Mouse (Mus musculus): Measurements from ENCODE around the gene Lrrc23. TPM values are rescaled to one million over a fixed set of nuclear protein-coding genes. Genes with fewer than 3 reads are reported as not detected.

Lrrc23 gene
- polyA plus RNA-seq, 1 experiment from 2014 or later: 5.3 TPM

- peaks cover 54% of the 10 kb centered on the region for H3K4me1 ChIP-seq
- H3K27me3 ChIP-seq (ENCODE audit: poor library complexity, severe bottlenecking): peaks cover 3% of the 10 kb centered on the region
- H3K36me3 ChIP-seq (replicated peaks): peaks cover 7% of the 10 kb centered on the region; the same call in 1 of the 2 replicates
- DNase-seq (ENCODE audit: extremely low spot score, low spot score): peak; percentile 53
- peak overlapping the region; percentile 99 for H3K27ac ChIP-seq
- WGBS: 38% methylated on average over 5 of the region's 5 CpGs
- H3K4me3 ChIP-seq: peak overlapping the region; percentile 91
- H3K9me3 ChIP-seq: no peaks in the 10 kb centered on the region
Observed at GRCm38 (mm10) chr6:124757909-124758848, 21.3 kb downstream of the Lrrc23 start.

- Histone ChIP-seq H3K36me3 (replicated peaks) (peaks cover 14% of the 10 kb centered on the region), H3K27ac (peak overlapping the region; percentile 99), H3K9me3 (no peaks in the 10 kb centered on the region), H3K27me3 (ENCODE audit: poor library complexity, severe bottlenecking) (no peaks in the 10 kb centered on the region; the same call in 1 of the 2 replicates), H3K4me3 (peak overlapping the region; percentile 91), H3K4me1 (peaks cover 54% of the 10 kb centered on the region)
- WGBS: 4% methylated on average over 5 of the region's 5 CpGs
- no peak for DNase-seq (ENCODE audit: extremely low spot score, low spot score)
Observed at GRCm38 (mm10) chr6:124757351-124757880, 22.1 kb downstream of the Lrrc23 start.

GRCm38 (mm10) chr6:124756652-124757350 lies 22.7 kb downstream of the Lrrc23 start:
- Histone ChIP-seq H3K36me3 (replicated peaks) (peaks cover 20% of the 10 kb centered on the region), H3K27me3 (ENCODE audit: poor library complexity, severe bottlenecking) (no peaks in the 10 kb centered on the region; the same call in 1 of the 2 replicates), H3K9me3 (no peaks in the 10 kb centered on the region), H3K27ac (peak overlapping the region; percentile 99), H3K4me1 (peaks cover 54% of the 10 kb centered on the region), H3K4me3 (peak overlapping the region; percentile 91)
- WGBS: under 1% methylated on average over 53 of the region's 54 CpGs
- DNase-seq (ENCODE audit: extremely low spot score, low spot score): peak; percentile 86

- Histone ChIP-seq H3K27me3 (ENCODE audit: poor library complexity, severe bottlenecking) (no peaks in the 10 kb centered on the region; the same call in 1 of the 2 replicates), H3K36me3 (replicated peaks) (peaks cover 25% of the 10 kb centered on the region), H3K4me3 (peak within 1 kb of the TSS; percentile 91), H3K27ac (peak within 1 kb of the TSS; percentile 99), H3K9me3 (no peaks in the 10 kb centered on the region), H3K4me1 (peaks cover 54% of the 10 kb centered on the region)
- under 1% methylated on average over 70 of the region's 100 CpGs for WGBS
- peak; percentile 70 for DNase-seq (ENCODE audit: extremely low spot score, low spot score)
Observed at GRCm38 (mm10) chr6:124755831-124756595, 23.5 kb downstream of the Lrrc23 start, which contains the start of the genes Gm45234 and Atn1. Gm45234 (minus strand) TSS chr6:124756021. Atn1 (minus strand) TSS chr6:124756524.

GRCm38 (mm10) chr6:124755306-124755705 lies 24.2 kb downstream of the Lrrc23 start:
- Histone ChIP-seq H3K27ac (peak overlapping the region; percentile 99), H3K9me3 (no peaks in the 10 kb centered on the region), H3K36me3 (replicated peaks) (peaks cover 33% of the 10 kb centered on the region), H3K27me3 (ENCODE audit: poor library complexity, severe bottlenecking) (no peaks in the 10 kb centered on the region), H3K4me1 (peaks cover 54% of the 10 kb centered on the region), H3K4me3 (peak overlapping the region; percentile 91)
- 3% methylated on average over 3 of the region's 3 CpGs for WGBS
- DNase-seq (ENCODE audit: extremely low spot score, low spot score): no peak

GRCm38 (mm10) chr6:124753861-124754260 lies 25.7 kb downstream of the Lrrc23 start:
- H3K36me3 ChIP-seq (replicated peaks): peaks cover 46% of the 10 kb centered on the region
- no peak overlapping the region for H3K4me3 ChIP-seq
- peaks cover 48% of the 10 kb centered on the region for H3K4me1 ChIP-seq
- no peaks in the 10 kb centered on the region for H3K27me3 ChIP-seq (ENCODE audit: poor library complexity, severe bottlenecking)
- DNase-seq (ENCODE audit: extremely low spot score, low spot score): no peak
- H3K9me3 ChIP-seq: no peaks in the 10 kb centered on the region
- 92% methylated on average over 2 of the region's 2 CpGs for WGBS
- no peak overlapping the region for H3K27ac ChIP-seq

- no peak overlapping the region for H3K27ac ChIP-seq
- DNase-seq (ENCODE audit: extremely low spot score, low spot score): no peak
- H3K4me3 ChIP-seq: no peak overlapping the region
- 0 out of 2 replicates have a peak, but pooled peaks cover 3% of the 10 kb centered on the region for H3K27me3 ChIP-seq (ENCODE audit: poor library complexity, severe bottlenecking)
- 92% methylated on average over 8 of the region's 8 CpGs for whole genome bisulfite sequencing
- peaks cover 73% of the 10 kb centered on the region for H3K36me3 ChIP-seq (replicated peaks)
- H3K4me1 ChIP-seq: peaks cover 41% of the 10 kb centered on the region
- H3K9me3 ChIP-seq: no peaks in the 10 kb centered on the region
Observed at GRCm38 (mm10) chr6:124750405-124750804, 29.1 kb downstream of the Lrrc23 start.

- Histone ChIP-seq H3K36me3 (replicated peaks) (peaks cover 81% of the 10 kb centered on the region), H3K27ac (peak overlapping the region; percentile 97), H3K4me3 (peak overlapping the region; percentile 71), H3K4me1 (peaks cover 42% of the 10 kb centered on the region), H3K27me3 (ENCODE audit: poor library complexity, severe bottlenecking) (0 out of 2 replicates have a peak, but pooled peaks cover 3% of the 10 kb centered on the region), H3K9me3 (no peaks in the 10 kb centered on the region)
- 88% methylated on average over 7 of the region's 7 CpGs for WGBS
- no peak for DNase-seq (ENCODE audit: extremely low spot score, low spot score)
Observed at GRCm38 (mm10) chr6:124746654-124747632, 32.6 kb downstream of the Lrrc23 start.

GRCm38 (mm10) chr6:124746296-124746605 lies 33.3 kb downstream of the Lrrc23 start:
- peaks cover 77% of the 10 kb centered on the region for H3K36me3 ChIP-seq (replicated peaks)
- 23% methylated on average over 8 of the region's 8 CpGs for WGBS

GRCm38 (mm10) chr6:124745490-124746295 lies 33.8 kb downstream of the Lrrc23 start:
- peak; percentile 93 for DNase-seq (ENCODE audit: extremely low spot score, low spot score)
- WGBS: under 1% methylated on average over 85 of the region's 85 CpGs
- peak overlapping the region; percentile 71 for H3K4me3 ChIP-seq
- 0 out of 2 replicates have a peak, but pooled peaks cover 3% of the 10 kb centered on the region for H3K27me3 ChIP-seq (ENCODE audit: poor library complexity, severe bottlenecking)
- no peaks in the 10 kb centered on the region for H3K9me3 ChIP-seq
- peaks cover 49% of the 10 kb centered on the region for H3K4me1 ChIP-seq
- peak overlapping the region; percentile 97 for H3K27ac ChIP-seq
- H3K36me3 ChIP-seq (replicated peaks): peaks cover 72% of the 10 kb centered on the region

More at GRCm38 (mm10) chr6:124746296-124746605, 33.3 kb downstream of the Lrrc23 start:
- peak overlapping the region; percentile 71 for H3K4me3 ChIP-seq
- 0 out of 2 replicates have a peak, but pooled peaks cover 3% of the 10 kb centered on the region for H3K27me3 ChIP-seq (ENCODE audit: poor library complexity, severe bottlenecking)
- no peaks in the 10 kb centered on the region for H3K9me3 ChIP-seq
- DNase-seq (ENCODE audit: extremely low spot score, low spot score): no peak
- peaks cover 47% of the 10 kb centered on the region for H3K4me1 ChIP-seq
- H3K27ac ChIP-seq: peak overlapping the region; percentile 97
